Mouse (Mus musculus) embryo, embryonic 11.5 days (tissue): ENCODE data around the gene Pdia5.

Experiments
- DNase-seq: peaks from one replicate; pipeline ENCODE4 v3.0.0-alpha.2; 2012; ENCODE audit warnings: low read depth, low spot score

The Pdia5 gene

GRCm38 (mm10) chr16:35490231-35491070 lies at the start of gene Pdia5:
Gene Pdia5, minus strand, starts transcription at chr16:35490873.
- DNase-seq = peak; percentile 79

DNA sequence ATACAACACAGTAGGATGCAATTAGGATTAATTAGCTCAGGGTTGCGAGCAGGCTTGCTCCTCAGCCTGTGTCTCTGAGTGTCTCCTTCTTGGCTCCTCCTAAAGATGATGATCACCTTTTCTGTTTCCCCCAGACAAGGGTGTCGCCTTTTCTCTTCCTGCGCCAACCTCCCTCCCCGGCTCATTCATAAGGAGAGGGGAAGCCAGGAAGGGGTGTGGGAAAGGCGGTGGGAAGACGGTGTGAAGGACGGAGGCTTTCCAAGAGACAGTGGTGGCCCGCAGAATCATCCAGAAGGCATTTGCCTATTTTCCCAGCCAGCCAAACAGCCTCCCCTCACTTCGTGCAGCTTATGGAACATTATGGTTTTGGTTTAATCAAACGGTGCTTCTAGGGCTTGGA lies 48.4 kb upstream of the Pdia5 start:
- DNase-seq = no peak

- no peak for DNase-seq
These were observed 47.0 kb upstream of the Pdia5 start for GRCm38 (mm10) chr16:35537651-35538050.

- DNase-seq = no peak
These were observed 44.0 kb upstream of the Pdia5 start for GRCm38 (mm10) chr16:35534630-35535029.

GRCm38 (mm10) chr16:35524200-35524599 lies 33.5 kb upstream of the Pdia5 start:
- DNase-seq = no peak

GRCm38 (mm10) chr16:35519245-35519644 lies 28.6 kb upstream of the Pdia5 start:
- DNase-seq = no peak

DNA sequence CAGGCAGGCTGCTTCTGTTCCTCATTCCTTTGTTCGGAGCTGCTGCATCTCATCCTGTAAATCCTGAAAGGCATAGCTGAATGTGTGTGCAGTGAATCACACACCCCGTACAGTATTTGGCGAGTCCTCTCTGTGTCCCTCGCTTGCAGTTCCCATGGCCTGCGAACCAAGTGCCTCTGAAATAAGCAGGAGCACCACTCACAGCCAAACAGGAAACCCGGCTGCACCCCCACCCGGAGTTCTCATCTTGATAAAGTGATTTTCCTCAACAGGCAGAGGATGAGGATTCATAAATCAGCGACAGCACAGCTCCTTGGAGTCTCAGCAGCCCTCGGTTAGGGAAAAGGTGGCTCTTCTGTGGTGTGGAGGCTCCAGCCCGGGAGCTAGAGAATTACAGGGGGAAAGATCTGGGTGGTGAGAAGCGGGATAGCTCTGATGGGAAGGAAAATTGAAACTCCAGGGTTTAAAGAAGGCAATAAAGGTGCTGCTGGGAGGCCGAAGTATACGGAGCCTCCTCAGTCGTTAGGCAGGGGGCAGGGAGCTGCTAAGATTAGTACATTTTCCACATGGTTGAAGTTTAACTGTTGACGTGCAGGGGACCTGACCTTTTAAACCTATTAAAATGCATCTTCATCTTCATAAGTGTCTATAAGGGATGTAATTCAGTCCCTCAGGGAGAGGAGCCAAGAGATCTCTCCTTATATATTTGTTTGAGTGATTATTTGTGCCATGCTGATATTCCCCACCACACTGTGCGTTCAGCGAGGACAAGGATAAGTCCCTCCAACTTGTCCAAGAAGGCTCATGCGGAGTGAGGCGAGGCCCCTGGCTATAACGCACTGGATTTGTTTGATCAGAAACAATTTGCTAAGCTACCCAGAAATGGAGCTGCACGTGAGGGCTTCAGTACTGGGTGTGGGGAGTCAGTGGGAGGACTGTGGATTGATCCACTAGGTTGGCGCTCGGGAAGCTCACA lies 27.6 kb upstream of the Pdia5 start:
- DNase-seq = no peak

- DNase-seq = no peak
These were observed 25.4 kb upstream of the Pdia5 start for GRCm38 (mm10) chr16:35515977-35516612.

- no peak for DNase-seq
These were observed 18.8 kb upstream of the Pdia5 start for GRCm38 (mm10) chr16:35509331-35510070.

DNA sequence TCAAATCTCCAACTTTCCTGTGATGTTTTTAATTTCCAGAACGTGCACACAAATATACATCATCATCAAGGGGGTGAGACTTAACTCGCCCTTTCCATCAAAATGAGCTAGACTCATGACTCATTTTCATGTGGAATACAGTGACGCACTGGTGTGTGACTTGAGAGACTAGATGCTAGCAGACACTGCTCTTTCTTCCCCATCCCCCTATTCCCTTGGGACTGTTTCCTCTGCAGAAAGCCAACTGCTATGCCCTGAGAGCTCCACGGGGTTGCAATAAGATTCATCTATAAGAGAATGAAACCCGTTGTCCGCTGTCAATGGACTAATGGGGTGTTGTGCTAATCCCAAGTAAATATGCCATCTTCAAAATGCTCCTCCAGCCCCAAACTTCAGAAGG lies 17.9 kb upstream of the Pdia5 start:
- DNase-seq = no peak

GRCm38 (mm10) chr16:35505786-35506185 lies 15.1 kb upstream of the Pdia5 start:
- DNase-seq = no peak

DNA sequence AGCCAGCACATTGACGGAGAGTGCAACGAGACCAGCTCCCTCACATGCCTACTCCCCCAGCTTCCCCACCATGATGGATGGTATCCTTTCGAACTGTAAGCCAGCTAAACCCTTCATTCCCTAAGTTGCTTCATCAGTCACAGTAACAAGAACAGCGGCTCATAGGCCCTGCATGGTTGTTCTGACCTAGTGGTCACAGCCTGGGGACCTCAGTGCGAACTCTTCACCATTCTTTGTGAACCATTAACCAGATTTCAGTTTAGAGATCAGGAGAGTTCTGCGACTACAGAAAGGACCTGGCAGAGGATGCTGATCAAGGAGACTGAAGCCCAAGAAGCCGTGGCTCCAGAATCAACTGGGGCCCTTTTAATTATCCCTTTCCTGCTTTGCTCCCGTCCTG lies 13.6 kb upstream of the Pdia5 start:
- no peak for DNase-seq

- no peak for DNase-seq
These were observed 11.8 kb upstream of the Pdia5 start for GRCm38 (mm10) chr16:35502456-35502855.

DNA sequence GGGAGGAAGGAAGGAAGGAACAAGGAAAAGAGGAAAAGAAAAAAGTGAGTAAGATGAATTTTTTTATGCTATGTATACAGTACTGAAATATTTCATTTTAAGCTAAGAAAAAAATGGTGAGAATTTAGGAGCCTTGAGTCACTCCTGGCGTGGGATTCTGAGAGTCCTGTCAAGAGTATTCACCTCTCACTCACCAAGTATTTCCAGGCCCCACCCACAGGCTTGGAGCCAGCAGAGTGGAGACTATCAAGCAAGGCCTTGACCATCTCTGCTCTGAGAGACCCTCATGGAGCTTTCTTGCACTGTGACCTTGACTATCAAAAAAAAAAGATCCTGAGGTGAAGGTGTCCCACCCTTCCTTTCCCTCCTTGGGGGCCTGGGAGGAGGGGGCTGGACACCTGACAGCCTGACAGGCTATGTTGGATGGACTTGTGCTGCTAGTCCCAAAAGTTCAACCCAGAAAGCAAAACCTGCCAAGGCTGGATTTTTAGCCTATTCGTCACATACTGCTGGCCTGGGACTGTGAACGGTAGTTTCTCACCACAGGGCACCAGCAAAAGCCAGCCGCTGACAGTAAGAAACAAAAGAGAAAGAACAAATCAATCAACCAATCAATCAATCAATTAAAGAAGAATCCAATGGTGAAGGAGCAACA lies 10.6 kb upstream of the Pdia5 start:
- DNase-seq = no peak

DNA sequence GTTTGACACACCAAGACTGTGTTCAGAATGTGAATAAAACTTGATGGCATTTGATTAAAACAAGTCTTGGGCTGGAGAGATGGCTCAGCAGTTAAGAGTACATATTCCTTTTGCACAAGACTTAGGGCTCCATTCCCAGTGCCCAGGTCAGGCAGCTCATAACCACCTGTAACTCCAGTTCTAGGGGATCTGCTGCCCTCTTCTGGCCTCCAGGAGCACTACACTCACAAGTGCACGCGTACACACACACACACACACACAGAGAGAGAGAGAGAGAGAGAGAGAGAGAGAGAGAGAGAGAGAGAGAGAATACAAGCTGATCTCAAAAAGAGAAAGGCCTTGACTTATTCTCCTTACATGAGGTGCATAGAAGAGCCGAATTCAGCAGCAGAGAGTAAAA lies 9.7 kb upstream of the Pdia5 start:
- no peak for DNase-seq

- no peak for DNase-seq
These were observed 880 bp downstream of the Pdia5 start for GRCm38 (mm10) chr16:35489793-35490192.

DNA sequence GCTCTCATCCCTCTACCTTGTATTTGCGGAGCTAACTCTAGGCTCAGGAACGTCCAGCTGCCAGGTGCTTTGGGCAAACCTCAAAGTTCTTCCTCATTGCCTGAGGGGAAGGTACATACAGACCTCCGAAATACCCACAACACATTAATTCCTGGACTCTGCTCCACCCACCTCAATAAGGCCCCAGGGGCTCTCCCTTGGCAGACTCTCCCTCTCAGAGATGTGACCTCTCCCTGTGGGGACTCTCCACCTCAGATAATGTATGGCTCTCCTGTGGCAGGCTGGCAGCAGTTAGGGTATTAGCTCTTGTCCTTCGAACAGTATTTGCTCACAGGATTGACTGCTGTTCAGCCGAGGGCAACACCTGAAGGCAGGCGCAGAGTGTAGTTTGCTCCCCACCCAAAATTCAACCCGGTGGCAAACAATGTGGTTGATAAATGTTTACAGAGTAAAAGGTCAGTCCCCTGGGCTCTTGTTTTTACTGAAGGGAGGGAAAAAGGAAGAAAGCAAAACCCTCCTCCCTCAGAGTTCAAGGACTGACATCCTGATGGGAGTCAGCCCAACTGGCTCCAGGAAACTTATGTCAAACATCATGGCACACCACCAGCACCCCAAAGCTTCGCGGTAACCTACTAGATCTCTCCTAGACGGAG lies 1.5 kb downstream of the Pdia5 start:
- DNase-seq = no peak

- no peak for DNase-seq
These were observed 2.9 kb downstream of the Pdia5 start for GRCm38 (mm10) chr16:35487776-35488175.

- DNase-seq = no peak
These were observed 3.6 kb downstream of the Pdia5 start for GRCm38 (mm10) chr16:35487056-35487455.

DNA sequence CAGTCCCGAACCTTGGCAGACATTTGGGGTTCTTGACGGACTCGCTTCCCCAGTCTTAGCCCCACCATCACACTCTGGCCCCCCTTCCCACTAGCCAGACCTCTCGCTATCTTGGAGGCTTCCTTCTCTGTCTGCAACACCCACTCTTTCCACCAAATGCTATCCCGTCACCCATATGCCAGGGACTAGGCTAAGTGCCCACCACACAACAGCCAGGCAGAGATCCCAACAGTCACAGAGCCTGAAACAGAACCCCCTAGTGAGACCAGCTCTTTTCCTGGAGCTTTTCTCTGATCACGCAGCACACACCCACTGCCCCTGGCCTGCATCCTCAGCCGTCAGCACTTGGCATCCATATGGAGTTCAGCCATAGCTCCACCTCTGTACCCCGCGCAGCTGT lies 5.0 kb downstream of the Pdia5 start:
- DNase-seq = no peak
